ENCODE assay signal across 9 mouse cellular contexts in genomic region chr11:104157603-104158259, GRCm38 (mm10). TPM values are rescaled to one million over a fixed set of nuclear protein-coding genes. Genes with fewer than 3 reads are reported as not detected.
A peak's percentile ranks its signal among the peaks of the same experiment; 100 is the strongest.
DNase-seq lines count a peak whose midpoint lies in the region; ATAC-seq and TF ChIP-seq lines count a peak whose summit lies in the region.
"Had no signal": no experiment of that assay in that cellular context is flagged by ENCODE, and none has a peak within 500 bp of the region (broad histone marks: within the 10 kb centered on the region; RNA-seq: fewer than 3 reads in every experiment).

No protein-coding gene starts in this region.

- H3K4me2 ChIP-seq in forebrain, postnatal 0 days (ENCODE audit: low read depth), result peak overlapping the region; percentile 94
- H3K4me2 ChIP-seq in hindbrain, embryonic 12.5 days (replicated peaks), result peak overlapping the region; percentile 81
- peak overlapping the region; percentile 59 for H3K4me2 ChIP-seq in lung, embryonic 15.5 days

- no peaks in the 10 kb centered on the region for H3K9me3 ChIP-seq in forebrain, postnatal 0 days (ENCODE audit: low read length)
- H3K9me3 ChIP-seq in hindbrain, embryonic 12.5 days (replicated peaks), result no peaks in the 10 kb centered on the region
- H3K9me3 ChIP-seq in lung, embryonic 15.5 days, result no peaks in the 10 kb centered on the region

- H3K36me3 ChIP-seq in forebrain, postnatal 0 days (ENCODE audit: insufficient read depth), result no peaks in the 10 kb centered on the region
- H3K36me3 ChIP-seq in hindbrain, embryonic 12.5 days, result no peaks in the 10 kb centered on the region
- H3K36me3 ChIP-seq in lung, embryonic 15.5 days, result no peaks in the 10 kb centered on the region

- whole genome bisulfite sequencing in cerebellum, adult 2 months, result 6% methylated on average over 23 of the region's 23 CpGs
- WGBS in forebrain, postnatal 0 days, result 2% methylated on average over 23 of the region's 23 CpGs
- WGBS in hindbrain, embryonic 12.5 days, result 3% methylated on average over 23 of the region's 23 CpGs
- 5% methylated on average over 23 of the region's 23 CpGs for WGBS in lung, embryonic 15.5 days

- peak; percentile 7; the same call in 1 of the 2 replicates for TF ChIP-seq CTCF in cerebellum, adult 2 months (IDR thresholded peaks at IDR 0.05; ENCODE audit: borderline replicate concordance, insufficient read depth, low read depth, low read length)
- peak; percentile 68 for TF ChIP-seq CTCF in forebrain, postnatal 0 days (IDR thresholded peaks at IDR 0.05; ENCODE audit: low read depth)

- no peaks in the 10 kb centered on the region for H3K27me3 ChIP-seq in cerebellum, adult 2 months (ENCODE audit: control insufficient read depth, insufficient read depth, low read length)
- no peaks in the 10 kb centered on the region for H3K27me3 ChIP-seq in forebrain, postnatal 0 days (ENCODE audit: insufficient read depth, low read length)
- peaks cover 10% of the 10 kb centered on the region; the same call in 1 of the 2 replicates for H3K27me3 ChIP-seq in hindbrain, embryonic 12.5 days
- peaks cover 32% of the 10 kb centered on the region for H3K27me3 ChIP-seq in lung, embryonic 15.5 days

- peak overlapping the region; percentile 32 for H3K4me3 ChIP-seq in cerebellum, adult 2 months (replicated peaks; ENCODE audit: insufficient read depth, low read depth, low read length)
- H3K4me3 ChIP-seq in forebrain, postnatal 0 days (ENCODE audit: low read depth, low read length), result peak overlapping the region; percentile 45
- peak overlapping the region; percentile 38 for H3K4me3 ChIP-seq in hindbrain, embryonic 12.5 days
- H3K4me3 ChIP-seq in lung, embryonic 15.5 days, result peak overlapping the region; percentile 25

- DNase-seq in R1 (ENCODE audit: low read depth, low spot score), result peak; percentile 86
- peak; percentile 91 to 93 for DNase-seq in cerebellum, adult 2 months
- peak; percentile 92 for DNase-seq in forebrain, postnatal 0 days
- peak; percentile 50 for DNase-seq in layer of hippocampus, adult 9-10 months (ENCODE audit: low spot score)
- peak; percentile 60 for DNase-seq in ovary, postnatal 36 days (ENCODE audit: low spot score)
- no peak for DNase-seq in natural killer cell, adult 2 months (ENCODE audit: low spot score in 2 of 2)

- peak overlapping the region; percentile 54 for H3K27ac ChIP-seq in cerebellum, adult 2 months (ENCODE audit: insufficient read depth, low read length)
- peak overlapping the region; percentile 82 for H3K27ac ChIP-seq in forebrain, postnatal 0 days (ENCODE audit: low read depth, low read length)
- peak overlapping the region; percentile 92 for H3K27ac ChIP-seq in hindbrain, embryonic 12.5 days
- no peak overlapping the region for H3K27ac ChIP-seq in lung, embryonic 15.5 days

- ATAC-seq in forebrain, postnatal 0 days, result peak; percentile 99
- peak; percentile 93 for ATAC-seq in hindbrain, embryonic 12.5 days (ENCODE audit: low FRiP score)
- peak; percentile 86 for ATAC-seq in lung, embryonic 15.5 days (ENCODE audit: borderline replicate concordance, extremely low read depth, low FRiP score, low TSS enrichment)

- H3K4me1 ChIP-seq in cerebellum, adult 2 months (ENCODE audit: control insufficient read depth, insufficient read depth, low read length), result peaks cover 70% of the 10 kb centered on the region
- peaks cover 17% of the 10 kb centered on the region; the same call in 1 of the 2 replicates for H3K4me1 ChIP-seq in forebrain, postnatal 0 days (ENCODE audit: insufficient read depth)
- H3K4me1 ChIP-seq in hindbrain, embryonic 12.5 days, result peaks cover 33% of the 10 kb centered on the region
- peaks cover 9% of the 10 kb centered on the region for H3K4me1 ChIP-seq in lung, embryonic 15.5 days

- TF ChIP-seq POLR2A in cerebellum, adult 2 months (IDR thresholded peaks at IDR 0.05; ENCODE audit: borderline replicate concordance, insufficient read depth, low read length), result peak; percentile 72; the same call in 1 of the 2 replicates

- peak overlapping the region; percentile 62 for H3K9ac ChIP-seq in forebrain, postnatal 0 days
- H3K9ac ChIP-seq in hindbrain, embryonic 12.5 days, result peak overlapping the region; percentile 48
- no peak overlapping the region for H3K9ac ChIP-seq in lung, embryonic 15.5 days

RNA-seq across cellular contexts. Expression of gene Crhr1, which starts 25.1 kb away (rescaled TPM):
- 63.0 and 63.4 TPM in 2 replicates for polyA plus RNA-seq in cerebellum, adult 2 months (2012; rRNA removed)
- 16.7 and 23.3 TPM in 2 replicates for total RNA-seq in forebrain, postnatal 0 days (2014; rRNA removed)
- 6.4 and 6.9 TPM in 2 replicates for polyA plus RNA-seq in forebrain, postnatal 0 days (2015; fragmentation: Nextera tagmentation; extraction: Ambion mirVana)
- 1.8 and 2.9 TPM in 2 replicates for polyA plus RNA-seq in hindbrain, embryonic 12.5 days (2016; fragmentation: Nextera tagmentation; extraction: Ambion mirVana)
- polyA plus RNA-seq in lung, embryonic 15.5 days (2015; fragmentation: Nextera tagmentation; extraction: Ambion mirVana), result not detected in 2 replicates
- total RNA-seq: gastrocnemius, postnatal 4 days had no signal

RNA-seq across cellular contexts. Expression of gene Sppl2c, which starts 28.4 kb away (rescaled TPM):
- polyA plus RNA-seq in cerebellum, adult 2 months (2012; rRNA removed), result not detected in 2 replicates
- total RNA-seq in forebrain, postnatal 0 days (2014; rRNA removed), result 0.19 TPM in 1 of 2 replicates, not detected in the other
- polyA plus RNA-seq in forebrain, postnatal 0 days (2015; fragmentation: Nextera tagmentation; extraction: Ambion mirVana), result not detected in 2 replicates
- not detected in 2 replicates for polyA plus RNA-seq in hindbrain, embryonic 12.5 days (2016; fragmentation: Nextera tagmentation; extraction: Ambion mirVana)
- not detected in 2 replicates for polyA plus RNA-seq in lung, embryonic 15.5 days (2015; fragmentation: Nextera tagmentation; extraction: Ambion mirVana)
- total RNA-seq: gastrocnemius, postnatal 4 days had no signal

Comparison
In these comparisons a context has a peak if more than half of its experiments do, and no peak if none do; other contexts are left out.
1. DNase-seq: peak in R1 (single experiment), cerebellum, adult 2 months (2 of 2), forebrain, postnatal 0 days (single experiment), layer of hippocampus, adult 9-10 months (single experiment) and ovary, postnatal 36 days (single experiment); none in natural killer cell, adult 2 months (0 of 2).
2. Peak in every context shown above with its lines, with median percentiles within 50 percentile points of each other: H3K4me3 ChIP-seq, ATAC-seq and H3K4me2 ChIP-seq.